Mouse (Mus musculus): ENCODE data around the gene Map7d1. TPM values are rescaled to one million over a fixed set of nuclear protein-coding genes. Genes with fewer than 3 reads are reported as not detected.
"Not testable (repeated sequence)": the region's sequence is repeated elsewhere in the genome, so short reads cannot be mapped to it uniquely, and the experiment has no call there.

Map7d1 gene
- total RNA-seq, 2 experiments from 2014 or later = 248 to 259 TPM

- no peak for DNase-seq
- intact Hi-C loops (cut with DNase I) = no loop called here
Measured at GRCm38 (mm10) chr4:126248261-126248868, 7.8 kb downstream of the Map7d1 start.

GRCm38 (mm10) chr4:126246202-126246889 lies 9.8 kb downstream of the Map7d1 start:
- intact Hi-C loops (cut with DNase I) = no loop called here
- DNase-seq = no peak

- intact Hi-C loops (cut with DNase I) = no loop called here
- peak in 1 of 2 experiments; percentile 39 for DNase-seq
Measured at GRCm38 (mm10) chr4:126242510-126242909, 13.6 kb downstream of the Map7d1 start.

GRCm38 (mm10) chr4:126241956-126242355 lies 14.2 kb downstream of the Map7d1 start:
- no peak for DNase-seq
- intact Hi-C loops (cut with DNase I) = no loop called here

- intact Hi-C loops (cut with DNase I) = loop anchor here (2.0 kb wide), 1 partner anchor 17 kb away; the partner anchor contains the start of gene Map7d1
- peak in 1 of 2 experiments; percentile 1 for DNase-seq
Measured at GRCm38 (mm10) chr4:126239862-126240475, 16.2 kb downstream of the Map7d1 start.

GRCm38 (mm10) chr4:126237721-126238242 lies 18.4 kb downstream of the Map7d1 start:
- intact Hi-C loops (cut with DNase I) = loop anchor here (2.0 kb wide), 1 partner anchor 19 kb away; the partner anchor contains the start of gene Map7d1

GRCm38 (mm10) chr4:126236467-126237280 lies 19.5 kb downstream of the Map7d1 start:
- intact Hi-C loops (cut with DNase I) = no loop called here
- DNase-seq = no peak

More at GRCm38 (mm10) chr4:126237721-126238242, 18.4 kb downstream of the Map7d1 start:
- DNase-seq = peak in 1 of 2 experiments; percentile 62

GRCm38 (mm10) chr4:126235191-126235590 lies 21.0 kb downstream of the Map7d1 start:
- intact Hi-C loops (cut with DNase I) = no loop called here
- no peak for DNase-seq

GRCm38 (mm10) chr4:126234496-126235175 lies 21.5 kb downstream of the Map7d1 start:
- intact Hi-C loops (cut with DNase I) = no loop called here
- no peak for DNase-seq

- intact Hi-C loops (cut with DNase I) = no loop called here
- no peak for DNase-seq
Measured at GRCm38 (mm10) chr4:126233676-126234308, 22.4 kb downstream of the Map7d1 start.

- intact Hi-C loops (cut with DNase I) = no loop called here
- no peak for DNase-seq
Measured at GRCm38 (mm10) chr4:126229900-126230299, 26.2 kb downstream of the Map7d1 start.

- intact Hi-C loops (cut with DNase I) = no loop called here
- no peak for DNase-seq
Measured at GRCm38 (mm10) chr4:126228144-126228543, 28.0 kb downstream of the Map7d1 start.

- peak; percentile 93 for DNase-seq
- intact Hi-C loops (cut with DNase I) = loop anchor here (1.0 to 2.0 kb wide), 4 partner anchors 26 to 82 kb away; partner anchors contain the start of gene Trappc3
Measured at GRCm38 (mm10) chr4:126227077-126227761, 28.9 kb downstream of the Map7d1 start.

- intact Hi-C loops (cut with DNase I) = loop anchor here (1.0 to 2.0 kb wide), 4 partner anchors 26 to 83 kb away; partner anchors contain the start of gene Trappc3
- DNase-seq = no peak
Measured at GRCm38 (mm10) chr4:126226640-126227039, 29.5 kb downstream of the Map7d1 start.

- intact Hi-C loops (cut with DNase I) = no loop called here
- DNase-seq = no peak
Measured at GRCm38 (mm10) chr4:126222631-126223030, 33.5 kb downstream of the Map7d1 start.

- no peak for DNase-seq
- intact Hi-C loops (cut with DNase I) = no loop called here
Measured at GRCm38 (mm10) chr4:126220045-126220444, 36.1 kb downstream of the Map7d1 start.

- DNase-seq; intact Hi-C loops (cut with DNase I): not testable (repeated sequence)
Measured at GRCm38 (mm10) chr4:126219540-126219939, 36.6 kb downstream of the Map7d1 start.

GRCm38 (mm10) chr4:126217771-126218170 lies 38.4 kb downstream of the Map7d1 start:
- intact Hi-C loops (cut with DNase I) = no loop called here
- DNase-seq = no peak

GRCm38 (mm10) chr4:126207081-126207480 lies 49.1 kb downstream of the Map7d1 start:
- intact Hi-C loops (cut with DNase I) = no loop called here
- no peak for DNase-seq
